Mouse (Mus musculus): ENCODE data around the gene Dmd.
A peak's percentile ranks its signal among the peaks of the same experiment; 100 is the strongest.

The Dmd gene

GRCm38 (mm10) chrX:85048141-85049110 is 2099.8 kb downstream of the Dmd start:
- DNase-seq (ENCODE audit: low read depth, low spot score) = peak; percentile 57

- DNase-seq (ENCODE audit: low read depth, low spot score) = no peak
These were observed 2100.9 kb downstream of the Dmd start for GRCm38 (mm10) chrX:85049593-85049992.

GRCm38 (mm10) chrX:85073602-85074001 is 2124.9 kb downstream of the Dmd start:
- no peak for DNase-seq (ENCODE audit: low read depth, low spot score)

GRCm38 (mm10) chrX:85076845-85077244 is 2128.2 kb downstream of the Dmd start:
- no peak for DNase-seq (ENCODE audit: low read depth, low spot score)

GRCm38 (mm10) chrX:85077605-85078004 is 2128.9 kb downstream of the Dmd start:
- DNase-seq (ENCODE audit: low read depth, low spot score) = no peak

- DNase-seq (ENCODE audit: low read depth, low spot score) = no peak
These were observed 2130.5 kb downstream of the Dmd start for GRCm38 (mm10) chrX:85079174-85079573.

GRCm38 (mm10) chrX:85084237-85085153 is 2135.8 kb downstream of the Dmd start:
- DNase-seq (ENCODE audit: low read depth, low spot score) = peak; percentile 64

GRCm38 (mm10) chrX:85089506-85089905 is 2140.8 kb downstream of the Dmd start:
- DNase-seq (ENCODE audit: low read depth, low spot score) = no peak

- DNase-seq (ENCODE audit: low read depth, low spot score) = no peak
These were observed 2144.7 kb downstream of the Dmd start for GRCm38 (mm10) chrX:85093354-85093753.

- no peak for DNase-seq (ENCODE audit: low read depth, low spot score)
These were observed 2150.0 kb downstream of the Dmd start for GRCm38 (mm10) chrX:85098691-85099090.

GRCm38 (mm10) chrX:85112418-85112817 is 2163.7 kb downstream of the Dmd start:
- DNase-seq (ENCODE audit: low read depth, low spot score) = no peak

- no peak for DNase-seq (ENCODE audit: low read depth, low spot score)
These were observed 2184.0 kb downstream of the Dmd start for GRCm38 (mm10) chrX:85132706-85133105.

GRCm38 (mm10) chrX:85137293-85137692 is 2188.6 kb downstream of the Dmd start:
- no peak for DNase-seq (ENCODE audit: low read depth, low spot score)

GRCm38 (mm10) chrX:85171264-85171663 is 2222.6 kb downstream of the Dmd start:
- DNase-seq (ENCODE audit: low read depth, low spot score) = no peak

GRCm38 (mm10) chrX:85187565-85187964 is 2238.9 kb downstream of the Dmd start:
- no peak for DNase-seq (ENCODE audit: low read depth, low spot score)

- no peak for DNase-seq (ENCODE audit: low read depth, low spot score)
These were observed 2245.2 kb downstream of the Dmd start for GRCm38 (mm10) chrX:85193856-85194255.

GRCm38 (mm10) chrX:85197688-85198087 is 2249.0 kb downstream of the Dmd start:
- no peak for DNase-seq (ENCODE audit: low read depth, low spot score)

GRCm38 (mm10) chrX:85199398-85199797 is 2250.7 kb downstream of the Dmd start:
- peak; percentile 54 for DNase-seq (ENCODE audit: low read depth, low spot score)

GRCm38 (mm10) chrX:85207001-85207400 is 2258.3 kb downstream of the Dmd start:
- no peak for DNase-seq (ENCODE audit: low read depth, low spot score)

GRCm38 (mm10) chrX:85226883-85227282 is 2278.2 kb downstream of the Dmd start:
- no peak for DNase-seq (ENCODE audit: low read depth, low spot score)

GRCm38 (mm10) chrX:85249379-85249778 is 2300.7 kb downstream of the Dmd start, which contains the start of gene Fthl17a:
Gene Fthl17a, plus strand, starts transcription at chrX:85249679.
- no peak for DNase-seq (ENCODE audit: low read depth, low spot score)

Measured in brain, adult 2 months (tissue).